Mouse (Mus musculus) hindbrain, embryonic 16.5 days (tissue): ENCODE results near the gene Srgap1. TPM values are rescaled to one million over a fixed set of nuclear protein-coding genes. Genes with fewer than 3 reads are reported as not detected.

Experiments used
- ATAC-seq: fragments of 200-750 bp; cut with Nextera tagmentation; 2 replicates; pipeline ENCODE4 v1.8.0; 2017; ENCODE audit warnings: moderate TSS enrichment, moderate library complexity
- H3K27ac ChIP-seq: fragments of 300-500 bp; sonication (generic); 2 replicates; pipeline ENCODE4 v1.5.1; 2014; ENCODE audit warnings: low read depth, mild to moderate bottlenecking, control low read depth, low read length, moderate library complexity
- H3K27me3 ChIP-seq: fragments of 300-500 bp; sonication (generic); replicated peaks from 2 replicates; pipeline ENCODE4 v1.6.1; 2014; ENCODE audit warnings: low read length; ENCODE audit not compliant: control insufficient read depth, insufficient read depth
- H3K36me3 ChIP-seq: fragments of 300-500 bp; sonication (generic); 2 replicates; pipeline ENCODE4 v1.6.1; 2014; ENCODE audit warnings: mild to moderate bottlenecking, low read length, moderate library complexity, mixed read lengths; ENCODE audit not compliant: control insufficient read depth, insufficient read depth
- H3K4me1 ChIP-seq: fragments of 300-500 bp; sonication (generic); 2 replicates; pipeline ENCODE4 v1.6.1; 2014; ENCODE audit warnings: low read depth, low read length; ENCODE audit not compliant: control insufficient read depth, insufficient read depth
- H3K4me2 ChIP-seq: fragments of 300-500 bp; sonication (generic); 2 replicates; pipeline ENCODE4 v1.6.1; 2014; ENCODE audit warnings: mild to moderate bottlenecking, low read length, control low read depth, moderate library complexity
- H3K4me3 ChIP-seq: fragments of 300-500 bp; sonication (generic); 2 replicates; pipeline ENCODE4 v1.5.1; 2014; ENCODE audit warnings: mild to moderate bottlenecking, low read length, control low read depth, moderate library complexity
- H3K9ac ChIP-seq: fragments of 300-500 bp; sonication (generic); 2 replicates; pipeline ENCODE4 v1.6.1; 2014; ENCODE audit warnings: low read depth, mild to moderate bottlenecking, control low read depth, low read length, moderate library complexity
- H3K9me3 ChIP-seq: fragments of 300-500 bp; sonication (generic); 2 replicates; pipeline ENCODE4 v1.6.1; 2014; ENCODE audit warnings: mild to moderate bottlenecking, low read length, moderate library complexity; ENCODE audit not compliant: control insufficient read depth
- WGBS: fragments of 180-500 bp; shearing (Covaris S2); extraction: QIAGEN DNeasy Blood & Tissue Kit; methylation state at CpG from one replicate; pipeline ENCODE4 v1.1.7; 2014; 5-methylcytosine and 5-hydroxymethylcytosine counted together
- polyA plus RNA-seq: library from polyadenylated mRNA; unstranded; fragments of >200 nt; fragmentation: Nextera tagmentation; extraction: Ambion mirVana; gene quantifications from 2 replicates; pipeline ENCODE4 v1.2.1, GENCODE M21; 2015

The Srgap1 gene
- polyA plus RNA-seq, 1 experiment from 2014 or later, result 29.2 TPM

GRCm38 (mm10) chr10:121984887-121985286, 62.2 kb downstream of the Srgap1 start:
- Histone ChIP-seq H3K4me1 (no peaks in the 10 kb centered on the region), H3K27ac (no peak overlapping the region), H3K27me3 (no peaks in the 10 kb centered on the region), H3K9ac (no peak overlapping the region), H3K4me2 (no peak overlapping the region), H3K9me3 (no peaks in the 10 kb centered on the region), H3K4me3 (no peak overlapping the region), H3K36me3 (no peaks in the 10 kb centered on the region)
- 87% methylated on average over 10 of the region's 10 CpGs for WGBS
- peak; percentile 42; the same call in 1 of the 2 replicates for ATAC-seq

- no peak overlapping the region for H3K4me3 ChIP-seq
- ATAC-seq, result no peak
Measured at GRCm38 (mm10) chr10:121983993-121984610, 63.0 kb downstream of the Srgap1 start.

DNA sequence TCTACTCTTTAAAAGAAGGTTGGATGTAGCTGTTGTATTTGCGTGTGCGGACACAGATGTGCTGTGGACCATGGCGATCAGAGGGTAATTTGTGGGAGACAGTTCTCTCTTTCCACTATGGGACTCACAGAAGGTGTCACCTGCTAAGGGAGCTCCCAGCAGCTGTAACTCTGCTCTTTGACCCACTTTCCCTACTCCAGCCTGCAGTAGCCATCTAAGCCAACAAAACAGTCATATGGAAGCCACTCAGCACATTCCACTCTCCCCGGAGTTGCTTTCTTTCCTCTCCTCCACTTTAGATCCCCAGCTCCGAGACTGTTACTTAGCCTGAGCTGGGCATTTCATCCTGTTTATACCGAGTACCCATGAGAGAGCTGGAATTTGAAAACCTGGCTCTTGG, 71.8 kb downstream of the Srgap1 start:
- no peaks in the 10 kb centered on the region for H3K9me3 ChIP-seq
- H3K36me3 ChIP-seq, result no peaks in the 10 kb centered on the region
- ATAC-seq, result no peak
- H3K4me1 ChIP-seq, result peaks cover 12% of the 10 kb centered on the region
- no peak overlapping the region for H3K4me2 ChIP-seq
- H3K9ac ChIP-seq, result no peak overlapping the region
- no peak overlapping the region for H3K4me3 ChIP-seq
- 86% methylated on average over 6 of the region's 6 CpGs for WGBS
- H3K27ac ChIP-seq, result no peak overlapping the region
- no peaks in the 10 kb centered on the region for H3K27me3 ChIP-seq

More at GRCm38 (mm10) chr10:121983993-121984610, 63.0 kb downstream of the Srgap1 start:
- Histone ChIP-seq H3K27ac (no peak overlapping the region), H3K9ac (no peak overlapping the region), H3K4me1 (no peaks in the 10 kb centered on the region), H3K4me2 (no peak overlapping the region), H3K36me3 (no peaks in the 10 kb centered on the region), H3K27me3 (no peaks in the 10 kb centered on the region), H3K9me3 (no peaks in the 10 kb centered on the region)
- 65% methylated on average over 10 of the region's 10 CpGs for WGBS

DNA sequence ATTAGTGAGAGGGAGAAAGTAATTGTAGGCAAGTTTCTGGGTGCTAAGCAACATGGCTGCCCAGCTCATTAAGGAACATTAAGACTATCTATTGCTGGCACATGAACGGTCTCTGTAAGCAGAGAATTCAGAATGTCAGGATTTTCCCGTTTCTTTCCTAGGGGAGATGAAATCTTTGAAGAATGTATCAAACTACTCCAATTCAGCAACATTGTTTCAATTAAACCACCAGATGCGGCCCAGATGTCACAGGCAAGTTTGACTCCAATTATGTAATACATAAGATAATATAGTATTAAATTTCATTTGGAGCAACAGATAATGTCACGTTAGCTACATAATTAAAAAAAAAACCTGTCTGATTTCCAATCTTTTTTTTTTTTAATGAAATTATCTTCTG, 72.5 kb downstream of the Srgap1 start:
- Histone ChIP-seq H3K9ac (no peak overlapping the region), H3K36me3 (no peaks in the 10 kb centered on the region), H3K27ac (no peak overlapping the region), H3K4me3 (no peak overlapping the region), H3K27me3 (no peaks in the 10 kb centered on the region), H3K4me1 (peaks cover 12% of the 10 kb centered on the region), H3K4me2 (no peak overlapping the region), H3K9me3 (no peaks in the 10 kb centered on the region)
- 54% methylated on average over 4 of the region's 4 CpGs for WGBS
- ATAC-seq, result no peak

- no peak for ATAC-seq
- 92% methylated on average over 7 of the region's 7 CpGs for WGBS
- Histone ChIP-seq H3K36me3 (no peaks in the 10 kb centered on the region), H3K4me3 (no peak overlapping the region), H3K27ac (no peak overlapping the region), H3K4me1 (peaks cover 21% of the 10 kb centered on the region), H3K27me3 (no peaks in the 10 kb centered on the region), H3K4me2 (no peak overlapping the region), H3K9me3 (no peaks in the 10 kb centered on the region), H3K9ac (no peak overlapping the region)
Measured at GRCm38 (mm10) chr10:121973281-121973680, 73.8 kb downstream of the Srgap1 start.

DNA sequence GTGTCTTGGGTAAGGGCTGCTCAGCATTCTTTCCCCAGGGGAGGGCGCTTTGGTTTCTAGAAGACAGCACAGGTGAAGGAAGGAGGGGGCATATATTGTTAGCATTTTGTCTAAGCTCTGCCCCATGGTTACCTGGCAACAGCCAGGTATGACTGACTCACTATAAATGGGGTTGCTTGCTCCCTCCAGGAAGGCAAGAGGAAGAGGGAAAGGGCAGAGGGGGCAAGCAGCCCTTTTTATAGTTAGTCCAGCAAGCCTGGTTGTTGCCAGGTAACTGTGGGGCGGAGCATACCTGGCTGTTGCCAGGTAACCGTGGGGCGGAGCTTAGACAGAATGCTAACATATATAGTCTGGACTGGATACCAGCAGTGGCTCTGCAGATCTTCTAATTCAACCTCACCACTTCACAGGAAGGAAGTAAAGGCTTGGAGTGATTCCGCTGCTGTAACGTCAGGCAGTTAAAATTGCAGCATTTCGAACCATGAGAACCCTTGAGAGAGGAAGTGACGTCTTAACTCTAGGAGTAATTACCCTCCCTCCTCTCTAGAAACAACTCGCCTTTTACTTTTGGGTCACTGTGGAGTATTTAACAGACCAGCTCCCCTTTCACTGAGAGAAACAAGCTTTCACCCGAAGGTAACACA, 74.7 kb downstream of the Srgap1 start:
- Histone ChIP-seq H3K9me3 (no peaks in the 10 kb centered on the region), H3K36me3 (no peaks in the 10 kb centered on the region), H3K4me2 (no peak overlapping the region), H3K27me3 (no peaks in the 10 kb centered on the region), H3K4me3 (no peak overlapping the region), H3K4me1 (peaks cover 26% of the 10 kb centered on the region), H3K9ac (no peak overlapping the region), H3K27ac (no peak overlapping the region)
- WGBS, result 79% methylated on average over 10 of the region's 10 CpGs
- no peak for ATAC-seq

DNA sequence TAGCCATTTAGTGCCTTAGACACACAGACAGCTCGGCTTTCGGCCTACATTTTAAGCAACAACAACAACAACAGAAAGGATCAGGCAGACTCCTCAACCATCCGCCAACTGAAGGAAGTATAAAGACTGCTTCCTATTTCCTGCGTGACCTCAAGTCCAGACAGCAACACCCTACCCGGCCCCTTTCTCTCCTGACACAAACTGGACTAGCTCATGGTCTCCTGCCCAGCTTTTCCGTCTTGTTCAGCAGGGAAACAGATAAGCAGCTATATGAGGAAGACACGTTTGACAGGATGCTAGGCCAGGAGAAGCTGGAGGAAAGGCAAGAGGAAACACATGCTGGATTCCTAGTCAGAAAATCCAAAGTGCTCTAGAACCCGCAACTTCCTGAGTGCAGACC, 75.5 kb downstream of the Srgap1 start:
- H3K4me2 ChIP-seq, result no peak overlapping the region
- H3K9me3 ChIP-seq, result no peaks in the 10 kb centered on the region
- H3K4me3 ChIP-seq, result no peak overlapping the region
- ATAC-seq, result no peak
- no peaks in the 10 kb centered on the region for H3K36me3 ChIP-seq
- WGBS, result 59% methylated on average over 8 of the region's 8 CpGs
- no peaks in the 10 kb centered on the region for H3K27me3 ChIP-seq
- H3K4me1 ChIP-seq, result peaks cover 26% of the 10 kb centered on the region
- H3K9ac ChIP-seq, result no peak overlapping the region
- no peak overlapping the region; the same call in 1 of the 2 replicates for H3K27ac ChIP-seq

DNA sequence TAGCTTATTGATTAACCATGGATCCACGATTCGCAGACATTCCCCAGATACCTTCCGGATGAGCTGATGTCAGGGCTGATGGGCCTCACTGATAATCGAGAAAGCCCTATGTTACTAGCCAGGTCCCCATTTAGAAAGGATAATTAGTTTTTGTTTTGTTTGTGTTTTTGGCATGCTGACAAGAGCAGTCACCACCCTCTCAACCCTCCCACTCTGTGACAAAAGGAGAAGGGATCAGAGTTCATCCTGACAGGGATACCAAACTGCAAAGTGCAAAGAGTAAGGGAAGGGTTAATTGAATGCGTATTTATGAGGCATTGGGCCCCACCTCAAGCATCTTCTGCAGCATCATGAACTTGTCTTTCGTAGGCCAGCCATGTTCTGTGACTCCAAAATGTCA, 76.2 kb downstream of the Srgap1 start:
- no peak for ATAC-seq
- no peaks in the 10 kb centered on the region for H3K36me3 ChIP-seq
- H3K4me2 ChIP-seq, result no peak overlapping the region
- peaks cover 26% of the 10 kb centered on the region for H3K4me1 ChIP-seq
- no peak overlapping the region for H3K4me3 ChIP-seq
- no peak overlapping the region for H3K9ac ChIP-seq
- no peak overlapping the region for H3K27ac ChIP-seq
- no peaks in the 10 kb centered on the region for H3K9me3 ChIP-seq
- 41% methylated on average over 6 of the region's 6 CpGs for WGBS
- no peaks in the 10 kb centered on the region for H3K27me3 ChIP-seq

DNA sequence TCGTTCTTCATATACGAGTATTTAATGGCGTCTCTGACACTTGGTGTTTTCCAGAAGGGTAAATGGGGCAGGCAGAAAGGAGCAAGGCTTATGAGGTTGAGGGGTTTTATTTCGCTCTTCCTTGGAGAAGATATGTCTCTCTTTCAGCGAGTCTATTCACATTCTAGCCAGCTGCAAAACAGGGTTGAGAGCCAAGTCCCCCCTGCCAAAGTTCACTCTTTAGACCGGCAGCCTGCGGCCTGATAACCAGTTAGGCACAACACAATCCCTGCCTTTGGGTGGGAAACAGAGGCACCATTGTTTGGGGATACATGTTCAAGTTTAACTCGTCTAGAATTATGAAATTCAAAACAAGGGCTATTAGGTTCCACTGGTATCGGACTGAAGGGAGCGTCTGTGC, 83.0 kb downstream of the Srgap1 start:
- no peaks in the 10 kb centered on the region for H3K36me3 ChIP-seq
- peaks cover 16% of the 10 kb centered on the region for H3K4me1 ChIP-seq
- no peak overlapping the region for H3K4me3 ChIP-seq
- no peak overlapping the region for H3K27ac ChIP-seq
- peak; percentile 21; the same call in 1 of the 2 replicates for ATAC-seq
- no peaks in the 10 kb centered on the region for H3K27me3 ChIP-seq
- no peak overlapping the region for H3K4me2 ChIP-seq
- WGBS, result 72% methylated on average over 10 of the region's 10 CpGs
- no peaks in the 10 kb centered on the region for H3K9me3 ChIP-seq
- no peak overlapping the region for H3K9ac ChIP-seq
